Mouse (Mus musculus) forebrain, postnatal 0 days (tissue): ENCODE data around the gene R3hcc1l. TPM values are rescaled to one million over a fixed set of nuclear protein-coding genes. Genes with fewer than 3 reads are reported as not detected.
A peak's percentile ranks its signal among the peaks of the same experiment; 100 is the strongest.

ENCODE experiments used
- ATAC-seq: fragments of 200-750 bp; cut with Nextera tagmentation; 2 replicates; pipeline ENCODE4 v1.8.0; 2017; ENCODE audit warnings: mild to moderate bottlenecking, moderate library complexity
- DNase-seq: peaks from one replicate; pipeline ENCODE4 v3.0.0-alpha.2; 2015
- H3K27ac ChIP-seq: fragments of 300-500 bp; sonication (generic); 2 replicates; pipeline ENCODE4 v1.5.1; 2014; ENCODE audit warnings: low read depth, mild to moderate bottlenecking, antibody characterized with exemption, low read length, moderate library complexity, mixed read lengths
- H3K27me3 ChIP-seq: fragments of 300-500 bp; sonication (generic); 2 replicates; pipeline ENCODE4 v1.6.1; 2014; ENCODE audit warnings: mild to moderate bottlenecking, low read length, mixed read lengths; ENCODE audit not compliant: insufficient read depth
- H3K36me3 ChIP-seq: fragments of 300-500 bp; sonication (generic); 2 replicates; pipeline ENCODE4 v1.6.1; 2014; ENCODE audit warnings: mild to moderate bottlenecking, moderate library complexity; ENCODE audit not compliant: insufficient read depth
- H3K4me1 ChIP-seq: fragments of 300-500 bp; sonication (generic); 2 replicates; pipeline ENCODE4 v1.6.1; 2014; ENCODE audit warnings: antibody characterized with exemption; ENCODE audit not compliant: insufficient read depth
- H3K4me2 ChIP-seq: fragments of 300-500 bp; sonication (generic); 2 replicates; pipeline ENCODE4 v1.6.1; 2014; ENCODE audit warnings: low read depth, mild to moderate bottlenecking, moderate library complexity
- H3K4me3 ChIP-seq: fragments of 300-500 bp; sonication (generic); 2 replicates; pipeline ENCODE4 v1.5.1; 2014; ENCODE audit warnings: low read depth, low read length, mixed read lengths
- H3K9ac ChIP-seq: fragments of 300-500 bp; sonication (generic); 2 replicates; pipeline ENCODE4 v1.6.1; 2014; ENCODE audit warnings: mild to moderate bottlenecking
- H3K9me3 ChIP-seq: fragments of 300-500 bp; sonication (generic); 2 replicates; pipeline ENCODE4 v1.6.1; 2016; ENCODE audit warnings: low read length
- CTCF ChIP-seq: sonication (generic); IDR thresholded peaks from 2 replicates; pipeline ENCODE4 v1.5.1; 2016; ENCODE audit warnings: antibody characterized with exemption, control low read depth, low read depth
- WGBS: fragments of 180-500 bp; shearing (Covaris S2); extraction: QIAGEN DNeasy Blood & Tissue Kit; methylation state at CpG from one replicate; pipeline ENCODE4 v1.1.7; 2014; 5-methylcytosine and 5-hydroxymethylcytosine counted together
- polyA plus RNA-seq: library from polyadenylated mRNA; unstranded; fragments of >200 nt; fragmentation: Nextera tagmentation; extraction: Ambion mirVana; gene quantifications from 2 replicates; pipeline ENCODE4 v1.2.1, GENCODE M21; 2015
- total RNA-seq: library from RNA; depleted of rRNA; stranded (reverse); fragments of >200 nt; gene quantifications from 2 replicates; pipeline ENCODE4 v1.2.3, GENCODE M21; 2014

Gene R3hcc1l
- total and polyA plus RNA-seq, 2 experiments from 2014 or later = 10.7 to 10.9 TPM

DNA sequence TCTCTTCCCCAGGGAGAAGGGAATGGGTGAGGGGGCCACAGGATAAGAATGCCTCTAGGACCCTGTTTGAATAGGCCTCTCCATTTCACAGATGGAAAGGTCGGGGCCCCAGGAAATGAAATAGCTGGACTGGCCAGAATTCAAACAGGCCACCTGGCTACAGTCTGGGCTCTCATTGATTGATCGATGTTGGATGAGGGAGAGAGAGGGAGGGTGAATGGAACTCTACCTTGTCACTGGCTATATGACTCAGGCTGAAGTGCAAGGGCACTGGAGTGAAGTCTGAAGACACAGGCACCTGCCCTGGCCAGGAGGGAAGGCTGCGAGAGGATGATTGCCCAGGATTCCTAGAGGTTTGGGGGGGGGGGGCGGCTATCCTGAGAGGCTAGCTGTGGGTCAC, 93.2 kb downstream of the R3hcc1l start:
- H3K9me3 ChIP-seq = no peaks in the 10 kb centered on the region
- H3K27ac ChIP-seq = no peak overlapping the region
- no peak for TF ChIP-seq CTCF
- H3K4me2 ChIP-seq = no peak overlapping the region
- DNase-seq (no peak), ATAC-seq (no peak)
- WGBS = 82% methylated on average over 3 of the region's 4 CpGs
- no peaks in the 10 kb centered on the region for H3K4me1 ChIP-seq
- no peak overlapping the region for H3K9ac ChIP-seq
- H3K36me3 ChIP-seq = no peaks in the 10 kb centered on the region
- H3K27me3 ChIP-seq = no peaks in the 10 kb centered on the region
- H3K4me3 ChIP-seq = no peak overlapping the region

DNA sequence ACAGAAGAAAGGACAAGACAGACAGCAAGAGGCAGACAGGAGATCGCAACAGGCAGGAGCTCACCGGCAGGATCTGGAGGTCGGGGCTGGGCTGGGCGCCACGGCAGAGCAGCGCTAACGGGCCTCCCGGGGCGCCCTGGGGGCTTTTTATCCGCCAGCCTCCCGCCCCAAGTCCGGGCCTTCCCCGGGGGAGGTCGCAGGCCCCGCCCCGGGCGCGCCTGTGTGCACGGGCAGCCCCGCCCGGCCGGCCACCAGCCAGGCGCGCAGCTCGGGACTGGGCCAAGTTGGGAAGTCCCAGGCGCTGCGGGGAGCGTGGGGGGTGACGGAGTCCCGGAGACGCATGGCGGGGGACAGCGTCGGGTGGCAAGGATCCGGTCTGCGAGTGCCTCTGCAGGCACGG, 94.1 kb downstream of the R3hcc1l start, which contains the start of gene Loxl4:
Gene Loxl4 (minus strand): TSS at position 160 of the 400 bp plus-strand sequence.
- Histone ChIP-seq H3K9me3 (no peaks in the 10 kb centered on the region), H3K4me1 (no peaks in the 10 kb centered on the region), H3K27me3 (no peaks in the 10 kb centered on the region), H3K4me2 (peak within 1 kb of the TSS; percentile 56), H3K36me3 (no peaks in the 10 kb centered on the region), H3K27ac (no peak within 1 kb of the TSS), H3K4me3 (peak within 1 kb of the TSS; percentile 26), H3K9ac (peak within 1 kb of the TSS; percentile 28; the same call in 1 of the 2 replicates)
- WGBS = 2% methylated on average over 37 of the region's 37 CpGs
- TF ChIP-seq CTCF = no peak
- DNase-seq = no peak
- ATAC-seq = no peak

DNA sequence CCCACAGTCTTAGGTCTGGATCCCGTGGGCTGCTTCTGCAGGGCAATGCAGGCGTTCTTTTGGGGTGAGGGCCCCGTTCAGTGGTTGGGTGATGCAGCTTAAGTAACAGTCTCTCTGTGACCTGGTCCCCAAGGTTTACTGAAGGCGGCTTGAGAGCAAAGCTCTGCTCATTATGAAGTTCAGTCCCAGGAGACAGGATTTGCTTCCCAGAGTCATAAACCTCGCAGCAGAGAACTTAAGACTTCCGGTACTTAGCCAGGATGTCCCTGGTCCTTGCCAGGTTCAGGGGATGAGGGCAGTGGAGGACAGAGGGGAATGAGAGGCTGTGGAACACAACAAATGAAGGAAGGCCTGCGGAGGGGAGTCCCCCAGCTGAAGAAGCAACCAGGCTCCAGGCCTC, 94.6 kb downstream of the R3hcc1l start:
- Histone ChIP-seq H3K4me1 (no peaks in the 10 kb centered on the region), H3K27me3 (no peaks in the 10 kb centered on the region), H3K9ac (0 out of 2 replicates have a peak overlapping the region, but pooled peaks have one; percentile 28), H3K27ac (no peak overlapping the region), H3K36me3 (no peaks in the 10 kb centered on the region), H3K4me3 (no peak overlapping the region), H3K4me2 (peak overlapping the region; percentile 56; the same call in 1 of the 2 replicates), H3K9me3 (no peaks in the 10 kb centered on the region)
- no peak for ATAC-seq
- WGBS = 33% methylated on average over 7 of the region's 7 CpGs
- TF ChIP-seq CTCF = no peak
- no peak for DNase-seq

DNA sequence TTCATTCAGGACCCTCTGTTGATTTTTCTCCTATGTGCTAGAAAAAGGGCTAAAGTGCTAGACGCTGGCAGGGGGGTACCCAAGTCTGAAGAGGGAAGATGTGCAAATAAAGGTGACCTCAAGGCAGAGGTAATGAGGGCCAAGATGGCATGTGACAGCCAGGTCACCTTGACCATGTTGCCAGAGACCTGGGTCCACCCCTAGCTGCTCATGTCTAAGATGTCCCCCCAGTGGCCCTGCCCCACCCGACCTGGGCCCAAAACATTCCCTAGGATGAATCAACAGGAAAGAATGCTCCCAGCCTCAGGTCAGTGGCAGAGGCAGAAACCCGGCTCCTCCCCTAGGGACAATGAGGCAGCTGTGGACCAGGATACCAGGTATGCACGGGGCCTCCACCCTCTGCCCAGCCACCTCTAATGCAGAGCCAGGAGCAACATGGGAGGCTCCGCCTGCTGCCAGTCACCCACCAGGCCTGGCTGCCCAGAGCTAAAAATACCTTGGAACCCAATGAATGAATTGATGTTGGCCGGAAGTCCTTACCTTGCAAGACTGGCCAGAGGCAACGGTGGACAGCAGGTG, 95.2 kb downstream of the R3hcc1l start:
- Histone ChIP-seq H3K4me1 (no peaks in the 10 kb centered on the region), H3K27ac (no peak overlapping the region), H3K36me3 (no peaks in the 10 kb centered on the region), H3K4me2 (no peak overlapping the region), H3K9me3 (no peaks in the 10 kb centered on the region), H3K27me3 (no peaks in the 10 kb centered on the region), H3K4me3 (no peak overlapping the region), H3K9ac (no peak overlapping the region)
- ATAC-seq (no peak), DNase-seq (no peak)
- 75% methylated on average over 7 of the region's 7 CpGs for WGBS
- no peak for TF ChIP-seq CTCF

DNA sequence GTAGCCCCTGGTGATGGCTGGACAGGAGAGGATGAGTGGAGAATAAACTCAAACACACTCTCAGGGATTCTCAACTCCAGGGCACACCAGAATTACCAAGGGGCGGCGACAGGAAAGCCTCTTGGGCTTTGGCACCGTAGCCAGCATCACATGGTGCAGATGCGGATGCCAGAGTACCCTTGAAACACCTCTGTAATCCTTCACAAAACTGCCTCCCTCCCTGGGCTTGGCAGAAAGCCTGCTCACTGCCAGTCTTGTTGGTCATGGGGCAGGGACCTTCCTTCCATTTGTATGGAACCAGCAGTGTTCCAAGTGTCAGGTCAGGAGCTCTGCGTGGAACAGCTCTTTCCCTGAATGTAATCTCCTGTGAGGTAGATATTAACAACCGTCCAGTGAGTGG, 109.5 kb downstream of the R3hcc1l start:
- TF ChIP-seq CTCF = no peak
- H3K27ac ChIP-seq = no peak overlapping the region
- H3K4me1 ChIP-seq = peaks cover 3% of the 10 kb centered on the region; the same call in 1 of the 2 replicates
- no peak overlapping the region for H3K4me3 ChIP-seq
- H3K27me3 ChIP-seq = no peaks in the 10 kb centered on the region
- DNase-seq (no peak), ATAC-seq (no peak)
- no peak overlapping the region for H3K4me2 ChIP-seq
- no peak overlapping the region for H3K9ac ChIP-seq
- 73% methylated on average over 6 of the region's 6 CpGs for WGBS
- no peaks in the 10 kb centered on the region for H3K9me3 ChIP-seq
- no peaks in the 10 kb centered on the region for H3K36me3 ChIP-seq

DNA sequence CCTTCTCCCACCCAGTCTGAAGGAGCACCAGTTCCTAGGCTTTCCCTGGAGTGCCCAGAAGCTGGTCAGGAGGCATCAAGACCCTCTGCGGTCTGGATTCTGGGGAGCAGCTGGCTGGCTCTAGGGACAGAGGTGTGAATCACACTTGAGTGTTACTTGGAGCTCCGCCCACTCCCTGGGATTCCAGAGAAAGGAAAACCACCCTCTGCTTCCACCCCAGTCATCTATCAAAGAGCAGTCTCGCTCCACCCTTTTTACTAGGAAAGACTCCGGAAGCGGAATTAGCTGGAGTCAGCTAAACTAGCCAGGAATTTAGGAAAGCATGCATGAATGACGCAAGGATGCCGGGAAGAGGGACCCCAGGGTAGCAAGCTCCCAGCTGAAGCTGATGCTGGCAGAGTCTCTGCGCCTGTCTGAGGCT, 113.0 kb downstream of the R3hcc1l start:
- Histone ChIP-seq H3K4me2 (0 out of 2 replicates have a peak overlapping the region, but pooled peaks have one; percentile 8), H3K27me3 (no peaks in the 10 kb centered on the region), H3K9me3 (no peaks in the 10 kb centered on the region), H3K4me1 (peaks cover 3% of the 10 kb centered on the region; the same call in 1 of the 2 replicates), H3K27ac (no peak overlapping the region), H3K36me3 (no peaks in the 10 kb centered on the region), H3K9ac (no peak overlapping the region), H3K4me3 (no peak overlapping the region)
- peak; percentile 45 for ATAC-seq
- peak; percentile 25 for DNase-seq
- no peak for TF ChIP-seq CTCF
- 31% methylated on average over 8 of the region's 8 CpGs for WGBS

DNA sequence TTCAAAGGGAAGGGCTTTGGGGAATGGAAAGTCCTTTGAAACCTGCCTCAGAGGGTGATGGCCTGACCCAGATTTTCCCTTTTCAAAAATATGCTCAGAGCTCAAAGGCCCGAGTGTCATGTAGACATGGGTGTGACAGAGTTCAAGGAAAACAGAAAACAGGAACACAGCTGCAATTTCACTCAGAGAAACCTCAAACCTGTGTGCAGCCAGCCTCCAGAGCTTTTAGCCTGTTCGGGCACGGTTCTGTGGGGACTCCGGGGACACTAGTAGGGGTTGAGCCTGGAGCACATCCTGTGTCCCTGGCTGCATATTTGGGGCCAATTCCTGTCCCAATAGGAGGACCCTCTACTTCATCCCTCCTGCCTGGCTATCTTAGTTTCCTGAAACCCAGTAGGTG, 113.7 kb downstream of the R3hcc1l start:
- WGBS = 87% methylated on average over 4 of the region's 4 CpGs
- no peak for TF ChIP-seq CTCF
- no peaks in the 10 kb centered on the region for H3K36me3 ChIP-seq
- H3K4me1 ChIP-seq = peaks cover 3% of the 10 kb centered on the region; the same call in 1 of the 2 replicates
- no peak overlapping the region for H3K4me2 ChIP-seq
- H3K9me3 ChIP-seq = no peaks in the 10 kb centered on the region
- H3K27me3 ChIP-seq = no peaks in the 10 kb centered on the region
- no peak overlapping the region for H3K4me3 ChIP-seq
- H3K9ac ChIP-seq = no peak overlapping the region
- ATAC-seq (no peak), DNase-seq (no peak)
- no peak overlapping the region for H3K27ac ChIP-seq
